Mouse (Mus musculus): ENCODE data around the gene Rap1b. TPM values are rescaled to one million over a fixed set of nuclear protein-coding genes. Genes with fewer than 3 reads are reported as not detected.

Gene Rap1b
- polyA plus RNA-seq, 1 experiment: 150 TPM

DNA sequence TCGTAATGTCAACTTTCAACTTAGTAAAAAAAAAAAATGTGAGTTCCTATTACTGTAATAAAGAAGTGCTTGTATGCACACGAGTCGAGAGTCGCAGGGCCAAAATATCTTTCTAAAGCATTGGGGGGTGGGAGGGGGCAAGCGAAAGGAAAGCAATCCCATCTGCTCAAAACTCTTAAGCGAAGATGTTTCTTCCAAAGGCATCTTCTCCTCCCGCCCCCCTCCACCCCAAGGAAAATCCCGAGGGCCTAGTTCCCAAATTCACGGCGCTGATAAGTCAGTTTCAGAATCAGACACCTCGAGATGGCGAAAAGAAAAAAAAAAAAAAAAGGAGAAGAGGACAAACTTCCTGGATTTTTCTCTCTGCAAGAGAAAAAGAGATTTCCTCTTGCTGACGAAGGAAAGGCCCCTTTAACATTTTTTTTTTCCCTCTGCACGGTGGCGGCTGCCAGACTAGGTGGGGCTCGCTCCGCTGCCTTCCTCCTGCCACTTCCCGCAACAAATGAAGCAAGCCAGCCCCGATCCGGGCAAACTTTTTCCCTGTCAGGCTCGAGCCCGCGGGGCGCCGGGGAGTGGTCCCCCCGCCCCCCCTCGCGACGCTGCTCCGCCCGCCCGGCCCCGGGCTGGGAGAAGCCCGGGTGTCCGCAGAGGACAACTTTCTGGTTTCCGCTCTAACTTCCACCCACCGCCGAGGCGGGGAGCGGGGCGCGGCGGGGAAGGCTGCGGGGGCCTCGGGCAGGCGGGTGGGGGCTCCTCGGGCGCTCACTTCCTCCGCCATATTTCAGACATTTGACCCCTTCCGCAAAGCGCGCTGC lies 846 bp downstream of the Rap1b start:
- Histone ChIP-seq H3K27me3 (ENCODE audit: control insufficient read depth, insufficient read depth, low read length, poor library complexity, severe bottlenecking) (no peaks in the 10 kb centered on the region), H3K4me3 (ENCODE audit: low read depth, low read length) (peak overlapping the region; percentile 84), H3K9ac (ENCODE audit: low read depth, poor library complexity, severe bottlenecking) (peak overlapping the region; percentile 99), H3K27ac (ENCODE audit: insufficient read depth, low read length) (peak overlapping the region; percentile 49; the same call in 1 of the 2 replicates), H3K4me1 (ENCODE audit: control insufficient read depth, insufficient read depth, low read length) (peaks cover 4% of the 10 kb centered on the region), H3K9me3 (replicated peaks; ENCODE audit: control insufficient read depth, insufficient read depth, low read length, poor library complexity, severe bottlenecking) (no peaks in the 10 kb centered on the region), H3K36me3 (ENCODE audit: control insufficient read depth, insufficient read depth, low read length, poor library complexity, severe bottlenecking) (no peaks in the 10 kb centered on the region; the same call in 1 of the 2 replicates)
- TF ChIP-seq CTCF (IDR thresholded peaks at IDR 0.05; ENCODE audit: low read depth, low read length) (no peak), EP300 (IDR thresholded peaks at IDR 0.05; ENCODE audit: insufficient read depth, low read depth, low read length) (no peak), POLR2A (IDR thresholded peaks at IDR 0.05; ENCODE audit: insufficient read depth, low read length) (no peak)

DNA sequence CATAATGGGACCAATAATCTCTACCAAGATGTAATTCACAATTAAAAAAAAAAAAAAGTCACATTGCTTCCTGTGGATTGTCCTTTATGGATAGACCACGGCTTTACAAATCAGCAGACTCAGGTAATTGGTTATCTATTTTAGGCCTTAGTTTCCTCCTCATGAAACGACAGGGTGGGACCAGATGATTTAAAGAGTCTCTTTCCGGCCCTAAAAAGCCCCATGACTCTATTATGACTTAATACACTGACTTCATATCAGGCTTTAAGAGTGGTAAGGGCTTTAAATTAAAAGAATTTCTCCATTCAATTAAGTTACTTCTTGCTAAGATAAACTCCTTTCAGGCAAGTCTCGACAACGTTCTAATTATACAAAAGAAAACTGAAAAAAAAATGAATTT lies 1.6 kb downstream of the Rap1b start:
- Histone ChIP-seq H3K9me3 (replicated peaks; ENCODE audit: control insufficient read depth, insufficient read depth, low read length, poor library complexity, severe bottlenecking) (no peaks in the 10 kb centered on the region), H3K4me3 (ENCODE audit: low read depth, low read length) (no peak overlapping the region), H3K36me3 (ENCODE audit: control insufficient read depth, insufficient read depth, low read length, poor library complexity, severe bottlenecking) (no peaks in the 10 kb centered on the region; the same call in 1 of the 2 replicates), H3K27ac (ENCODE audit: insufficient read depth, low read length) (no peak overlapping the region), H3K27me3 (ENCODE audit: control insufficient read depth, insufficient read depth, low read length, poor library complexity, severe bottlenecking) (no peaks in the 10 kb centered on the region), H3K9ac (ENCODE audit: low read depth, poor library complexity, severe bottlenecking) (no peak overlapping the region; the same call in 1 of the 2 replicates), H3K4me1 (ENCODE audit: control insufficient read depth, insufficient read depth, low read length) (peaks cover 2% of the 10 kb centered on the region)
- TF ChIP-seq EP300 (IDR thresholded peaks at IDR 0.05; ENCODE audit: insufficient read depth, low read depth, low read length) (no peak), CTCF (IDR thresholded peaks at IDR 0.05; ENCODE audit: low read depth, low read length) (no peak), POLR2A (IDR thresholded peaks at IDR 0.05; ENCODE audit: insufficient read depth, low read length) (no peak)

DNA sequence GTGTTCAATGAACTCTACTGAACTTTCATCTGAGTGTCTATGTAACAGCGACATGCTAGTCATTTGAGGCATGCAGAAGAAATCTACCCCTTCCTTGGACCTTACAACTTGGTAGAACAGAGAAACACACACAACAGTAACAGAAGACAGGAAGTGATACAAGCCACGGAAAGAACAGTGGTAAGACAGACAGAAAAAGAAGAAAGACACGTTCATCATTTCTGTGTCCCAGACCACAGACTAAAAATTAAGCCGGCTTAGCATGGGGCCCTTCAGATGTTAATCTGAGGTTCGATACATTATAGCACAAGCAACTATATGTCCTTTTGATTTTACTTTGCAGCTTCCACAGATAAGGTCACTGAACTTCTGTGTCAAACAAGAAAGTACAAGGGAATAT lies 2.1 kb downstream of the Rap1b start:
- no peak for TF ChIP-seq CTCF (IDR thresholded peaks at IDR 0.05; ENCODE audit: low read depth, low read length)
- no peak for TF ChIP-seq EP300 (IDR thresholded peaks at IDR 0.05; ENCODE audit: insufficient read depth, low read depth, low read length)
- no peak for TF ChIP-seq POLR2A (IDR thresholded peaks at IDR 0.05; ENCODE audit: insufficient read depth, low read length)
- Histone ChIP-seq H3K4me1 (ENCODE audit: control insufficient read depth, insufficient read depth, low read length) (peaks cover 2% of the 10 kb centered on the region), H3K36me3 (ENCODE audit: control insufficient read depth, insufficient read depth, low read length, poor library complexity, severe bottlenecking) (no peaks in the 10 kb centered on the region; the same call in 1 of the 2 replicates), H3K9me3 (replicated peaks; ENCODE audit: control insufficient read depth, insufficient read depth, low read length, poor library complexity, severe bottlenecking) (no peaks in the 10 kb centered on the region), H3K27ac (ENCODE audit: insufficient read depth, low read length) (no peak overlapping the region), H3K27me3 (ENCODE audit: control insufficient read depth, insufficient read depth, low read length, poor library complexity, severe bottlenecking) (no peaks in the 10 kb centered on the region), H3K9ac (ENCODE audit: low read depth, poor library complexity, severe bottlenecking) (no peak overlapping the region), H3K4me3 (ENCODE audit: low read depth, low read length) (no peak overlapping the region)

DNA sequence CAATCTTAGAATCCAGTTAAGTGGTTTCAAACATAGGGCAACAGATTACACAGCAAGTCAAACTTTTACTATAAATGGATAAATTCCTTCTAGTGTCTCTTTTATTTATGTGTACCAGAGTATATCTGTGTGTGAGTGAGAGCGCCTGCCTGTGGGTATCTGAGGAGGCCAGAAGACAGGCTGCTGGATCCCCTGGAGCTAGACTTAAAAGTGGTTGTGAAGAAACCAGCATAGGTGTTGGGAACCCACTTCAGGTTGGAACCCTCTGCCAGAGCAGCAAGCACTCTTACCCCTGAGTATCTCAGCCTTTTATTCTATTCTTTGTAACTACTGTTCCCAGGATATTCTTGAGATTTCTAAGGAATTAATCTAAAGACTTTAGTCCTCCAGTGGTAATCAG lies 4.1 kb downstream of the Rap1b start:
- Histone ChIP-seq H3K27me3 (ENCODE audit: control insufficient read depth, insufficient read depth, low read length, poor library complexity, severe bottlenecking) (no peaks in the 10 kb centered on the region), H3K4me1 (ENCODE audit: control insufficient read depth, insufficient read depth, low read length) (peaks cover 2% of the 10 kb centered on the region), H3K27ac (ENCODE audit: insufficient read depth, low read length) (no peak overlapping the region), H3K36me3 (ENCODE audit: control insufficient read depth, insufficient read depth, low read length, poor library complexity, severe bottlenecking) (no peaks in the 10 kb centered on the region; the same call in 1 of the 2 replicates), H3K9me3 (replicated peaks; ENCODE audit: control insufficient read depth, insufficient read depth, low read length, poor library complexity, severe bottlenecking) (no peaks in the 10 kb centered on the region), H3K4me3 (ENCODE audit: low read depth, low read length) (no peak overlapping the region), H3K9ac (ENCODE audit: low read depth, poor library complexity, severe bottlenecking) (no peak overlapping the region)
- no peak for TF ChIP-seq POLR2A (IDR thresholded peaks at IDR 0.05; ENCODE audit: insufficient read depth, low read length)
- no peak for TF ChIP-seq EP300 (IDR thresholded peaks at IDR 0.05; ENCODE audit: insufficient read depth, low read depth, low read length)
- TF ChIP-seq CTCF (IDR thresholded peaks at IDR 0.05; ENCODE audit: low read depth, low read length): no peak

DNA sequence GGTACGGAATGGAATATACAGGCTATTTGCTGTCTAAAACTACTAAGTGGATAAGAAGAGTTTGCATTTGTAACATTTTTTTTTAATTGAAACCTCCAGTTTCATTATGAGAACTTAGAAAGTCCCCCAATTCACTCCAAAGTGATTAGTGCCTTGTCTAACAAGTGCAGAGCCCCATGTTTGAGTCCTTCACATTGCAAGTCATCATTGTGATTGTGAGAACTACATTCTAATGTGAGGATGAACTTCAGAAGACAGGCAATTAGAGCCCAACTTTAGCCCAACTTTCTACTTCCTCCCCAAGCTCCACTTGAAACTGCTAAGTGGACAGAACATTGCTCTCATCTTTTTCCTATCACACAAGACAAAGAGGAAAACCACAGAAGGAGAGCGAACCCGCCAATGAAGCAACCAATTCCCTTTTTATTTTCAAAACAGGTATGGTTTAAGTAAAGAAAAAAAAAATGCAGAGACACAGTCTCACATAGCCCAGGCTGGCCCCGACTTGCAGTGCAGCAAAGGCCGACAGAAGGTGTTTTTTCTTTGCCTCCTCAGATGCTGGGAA lies 5.3 kb downstream of the Rap1b start:
- TF ChIP-seq CTCF (IDR thresholded peaks at IDR 0.05; ENCODE audit: low read depth, low read length): no peak
- no peak for TF ChIP-seq POLR2A (IDR thresholded peaks at IDR 0.05; ENCODE audit: insufficient read depth, low read length)
- no peak for TF ChIP-seq EP300 (IDR thresholded peaks at IDR 0.05; ENCODE audit: insufficient read depth, low read depth, low read length)
- Histone ChIP-seq H3K27ac (ENCODE audit: insufficient read depth, low read length) (no peak overlapping the region), H3K4me1 (ENCODE audit: control insufficient read depth, insufficient read depth, low read length) (no peaks in the 10 kb centered on the region), H3K27me3 (ENCODE audit: control insufficient read depth, insufficient read depth, low read length, poor library complexity, severe bottlenecking) (no peaks in the 10 kb centered on the region), H3K36me3 (ENCODE audit: control insufficient read depth, insufficient read depth, low read length, poor library complexity, severe bottlenecking) (no peaks in the 10 kb centered on the region; the same call in 1 of the 2 replicates), H3K9ac (ENCODE audit: low read depth, poor library complexity, severe bottlenecking) (no peak overlapping the region), H3K4me3 (ENCODE audit: low read depth, low read length) (no peak overlapping the region), H3K9me3 (replicated peaks; ENCODE audit: control insufficient read depth, insufficient read depth, low read length, poor library complexity, severe bottlenecking) (no peaks in the 10 kb centered on the region)

DNA sequence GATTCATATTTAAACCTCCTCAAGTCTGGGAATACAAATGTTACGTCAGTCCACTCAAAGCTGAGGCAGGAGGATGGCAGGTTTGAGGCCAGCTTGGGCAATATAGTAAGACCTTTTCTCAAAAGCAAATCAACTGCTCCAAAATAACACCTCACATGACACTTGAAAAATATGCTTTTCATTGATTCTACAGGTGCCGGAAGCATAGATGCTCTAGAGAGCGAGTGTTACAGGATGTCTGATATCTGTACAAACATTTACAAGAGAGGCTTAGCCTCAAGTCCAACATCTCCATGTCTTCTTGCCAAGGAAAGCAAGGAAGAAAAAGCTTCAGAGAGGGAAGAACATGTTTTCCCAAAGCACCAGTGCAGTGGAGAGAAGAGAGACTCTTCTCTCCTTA lies 6.1 kb downstream of the Rap1b start:
- H3K9ac ChIP-seq (ENCODE audit: low read depth, poor library complexity, severe bottlenecking): no peak overlapping the region
- H3K4me3 ChIP-seq (ENCODE audit: low read depth, low read length): no peak overlapping the region
- no peaks in the 10 kb centered on the region; the same call in 1 of the 2 replicates for H3K36me3 ChIP-seq (ENCODE audit: control insufficient read depth, insufficient read depth, low read length, poor library complexity, severe bottlenecking)
- H3K27ac ChIP-seq (ENCODE audit: insufficient read depth, low read length): no peak overlapping the region
- TF ChIP-seq EP300 (IDR thresholded peaks at IDR 0.05; ENCODE audit: insufficient read depth, low read depth, low read length) (no peak), POLR2A (IDR thresholded peaks at IDR 0.05; ENCODE audit: insufficient read depth, low read length) (no peak)
- no peaks in the 10 kb centered on the region for H3K9me3 ChIP-seq (replicated peaks; ENCODE audit: control insufficient read depth, insufficient read depth, low read length, poor library complexity, severe bottlenecking)
- no peaks in the 10 kb centered on the region for H3K4me1 ChIP-seq (ENCODE audit: control insufficient read depth, insufficient read depth, low read length)
- H3K27me3 ChIP-seq (ENCODE audit: control insufficient read depth, insufficient read depth, low read length, poor library complexity, severe bottlenecking): no peaks in the 10 kb centered on the region

Measured in ES-Bruce4 (cell line).